Mouse (Mus musculus) skeletal muscle tissue, postnatal 0 days (tissue): ENCODE results near the gene Rassf6. TPM values are rescaled to one million over a fixed set of nuclear protein-coding genes. Genes with fewer than 3 reads are reported as not detected.

Source experiments
- polyA plus RNA-seq: library from polyadenylated mRNA; unstranded; fragments of >200 nt; fragmentation: Nextera tagmentation; extraction: Ambion mirVana; gene quantifications from 2 replicates; pipeline ENCODE4 v1.2.1, GENCODE M21; 2015

The Rassf6 gene
- polyA plus RNA-seq, result 0.21 and 1.2 TPM in 2 replicates

DNA sequence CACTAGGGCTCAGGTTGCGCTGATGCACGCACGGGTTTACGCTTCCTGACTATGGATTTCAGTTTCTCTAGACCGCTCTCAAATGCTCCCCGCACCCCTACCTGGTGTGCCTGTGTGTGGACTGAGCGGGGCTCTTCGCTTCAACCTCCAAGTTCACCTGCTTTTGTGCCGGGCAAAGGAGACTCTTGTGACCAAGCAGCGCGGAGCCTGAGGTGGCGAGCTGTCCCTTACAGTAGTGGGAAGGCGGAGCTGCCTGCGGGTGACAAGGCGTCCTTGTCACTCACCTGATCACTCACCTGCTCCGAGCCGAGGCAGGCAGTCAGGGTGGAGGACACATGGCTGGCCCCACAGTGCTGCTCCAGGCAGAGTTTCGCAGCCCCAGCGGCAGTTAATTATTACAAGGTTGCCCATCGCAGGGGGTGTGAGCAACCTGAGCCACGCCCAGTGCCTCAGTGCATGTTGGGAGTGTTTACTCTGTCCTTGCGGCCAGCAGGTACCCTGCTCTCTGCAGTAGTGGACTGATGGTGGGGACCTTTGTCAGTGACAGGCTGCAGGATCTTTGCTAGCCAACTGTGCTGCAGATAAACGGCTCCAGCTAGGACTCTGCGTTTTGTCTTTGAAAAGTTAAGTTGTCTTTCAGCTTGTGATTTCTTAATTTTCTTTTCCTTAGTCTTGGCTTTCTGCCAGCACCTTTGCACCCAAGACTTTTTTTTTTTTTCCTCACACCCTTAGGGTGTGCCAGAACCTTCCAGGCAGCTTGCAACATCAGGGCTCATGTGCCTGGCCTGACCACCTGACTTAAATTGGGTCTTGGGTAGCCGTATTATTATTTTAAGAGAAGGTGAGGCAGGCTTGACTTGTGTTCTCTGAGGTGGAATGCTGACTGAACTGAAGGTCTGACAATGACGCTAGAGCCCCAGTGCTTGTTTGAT is at the start of gene Rassf6:
Rassf6 (minus strand) TSS at position 372 of the 932 bp plus-strand sequence.

GRCm38 (mm10) chr5:90560743-90561142 is 79.7 kb downstream of the Rassf6 start, which contains the start of gene 5830473C10Rik:
TSS of gene 5830473C10Rik (plus strand) at chr5:90561107.

Other genes with a start within 250 kb of the Rassf6 start
- 7.0 and 9.9 TPM in 2 replicates for gene Alb, start 179.8 kb downstream of the Rassf6 start, polyA plus RNA-seq
- 3.8 and 5.1 TPM in 2 replicates for gene Afp, start 149.9 kb downstream of the Rassf6 start, polyA plus RNA-seq
- gene Afm, start 121.7 kb downstream of the Rassf6 start, polyA plus RNA-seq, result not detected in 2 replicates
- not detected in 2 replicates for gene 5830473C10Rik, start 79.5 kb downstream of the Rassf6 start, polyA plus RNA-seq
- not detected in 2 replicates for gene Cxcl5, start 118.7 kb upstream of the Rassf6 start, polyA plus RNA-seq
- 2.2 and 3.5 TPM in 2 replicates for gene Ppbp, start 127.9 kb upstream of the Rassf6 start, polyA plus RNA-seq
- 257 and 400 TPM in 2 replicates for gene Pf4, start 131.8 kb upstream of the Rassf6 start, polyA plus RNA-seq
- gene Cxcl3, start 145.4 kb upstream of the Rassf6 start, polyA plus RNA-seq, result not detected in 2 replicates
- gene Cxcl15, start 153.9 kb upstream of the Rassf6 start, polyA plus RNA-seq, result not detected in 2 replicates